Mouse (Mus musculus) hindbrain, embryonic 10.5 days (tissue): ENCODE data around the gene Il21r. TPM values are rescaled to one million over a fixed set of nuclear protein-coding genes. Genes with fewer than 3 reads are reported as not detected.
A peak's percentile ranks its signal among the peaks of the same experiment; 100 is the strongest.

Experiments
- DNase-seq: peaks from one replicate; pipeline ENCODE4 v3.0.0-alpha.2; 2017; ENCODE audit warnings: low spot score
- H3K27ac ChIP-seq: fragments of 300-500 bp; sonication (generic); 2 replicates; pipeline ENCODE4 v1.5.1; 2016; ENCODE audit warnings: mild to moderate bottlenecking, moderate library complexity
- H3K27me3 ChIP-seq: fragments of 300-500 bp; sonication (generic); 2 replicates; pipeline ENCODE4 v1.6.1; 2016; ENCODE audit warnings: mild to moderate bottlenecking; ENCODE audit not compliant: poor library complexity, insufficient read depth, severe bottlenecking
- H3K36me3 ChIP-seq: fragments of 300-500 bp; sonication (generic); 2 replicates; pipeline ENCODE4 v1.6.1; 2016; ENCODE audit warnings: mild to moderate bottlenecking, moderate library complexity
- H3K4me1 ChIP-seq: fragments of 300-500 bp; sonication (generic); replicated peaks from 2 replicates; pipeline ENCODE4 v1.6.1; 2016; ENCODE audit warnings: mild to moderate bottlenecking
- H3K4me3 ChIP-seq: fragments of 300-500 bp; sonication (generic); 2 replicates; pipeline ENCODE4 v1.5.1; 2016; ENCODE audit warnings: mild to moderate bottlenecking, moderate library complexity
- H3K9me3 ChIP-seq: fragments of 300-500 bp; sonication (generic); 2 replicates; pipeline ENCODE4 v1.6.1; 2016; ENCODE audit warnings: mild to moderate bottlenecking, moderate library complexity
- WGBS: fragments of 180-500 bp; shearing (Covaris S2); methylation state at CpG from one replicate; pipeline ENCODE4 v1.1.7; 2016; 5-methylcytosine and 5-hydroxymethylcytosine counted together
- polyA plus RNA-seq: library from polyadenylated mRNA; unstranded; fragments of >200 nt; fragmentation: Nextera tagmentation; extraction: Ambion mirVana; gene quantifications from 2 replicates; pipeline ENCODE4 v1.2.1, GENCODE M21; 2016

Gene Il21r
- polyA plus RNA-seq, 1 experiment from 2014 or later, result 0.41 TPM

DNA sequence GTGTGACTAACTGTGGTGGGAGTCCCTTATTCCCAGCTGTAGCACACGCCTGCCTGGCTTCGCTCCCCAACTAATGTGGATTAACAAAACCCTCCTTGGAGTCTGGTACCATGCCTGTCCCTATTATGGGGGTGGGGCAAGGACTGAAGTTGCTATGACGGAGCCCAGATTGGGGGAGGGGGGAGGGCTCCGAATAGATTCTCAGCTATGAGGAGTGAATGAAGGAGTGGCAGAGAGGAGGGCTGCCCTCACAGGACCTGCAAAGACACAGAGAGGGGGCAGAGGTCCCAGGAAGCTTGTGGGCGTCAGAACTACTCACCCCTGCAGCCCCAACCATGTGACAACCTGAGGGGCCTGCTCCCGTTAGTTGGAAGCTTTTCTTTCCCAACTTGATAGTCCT lies 35.1 kb downstream of the Il21r start:
- Histone ChIP-seq H3K4me3 (no peak overlapping the region), H3K4me1 (peaks cover 14% of the 10 kb centered on the region; the same call in 1 of the 2 replicates), H3K27ac (peak overlapping the region; percentile 40; the same call in 1 of the 2 replicates), H3K27me3 (no peaks in the 10 kb centered on the region), H3K9me3 (no peaks in the 10 kb centered on the region), H3K36me3 (peaks cover 41% of the 10 kb centered on the region)
- WGBS, result 79% methylated on average over 6 of the region's 6 CpGs
- no peak for DNase-seq

DNA sequence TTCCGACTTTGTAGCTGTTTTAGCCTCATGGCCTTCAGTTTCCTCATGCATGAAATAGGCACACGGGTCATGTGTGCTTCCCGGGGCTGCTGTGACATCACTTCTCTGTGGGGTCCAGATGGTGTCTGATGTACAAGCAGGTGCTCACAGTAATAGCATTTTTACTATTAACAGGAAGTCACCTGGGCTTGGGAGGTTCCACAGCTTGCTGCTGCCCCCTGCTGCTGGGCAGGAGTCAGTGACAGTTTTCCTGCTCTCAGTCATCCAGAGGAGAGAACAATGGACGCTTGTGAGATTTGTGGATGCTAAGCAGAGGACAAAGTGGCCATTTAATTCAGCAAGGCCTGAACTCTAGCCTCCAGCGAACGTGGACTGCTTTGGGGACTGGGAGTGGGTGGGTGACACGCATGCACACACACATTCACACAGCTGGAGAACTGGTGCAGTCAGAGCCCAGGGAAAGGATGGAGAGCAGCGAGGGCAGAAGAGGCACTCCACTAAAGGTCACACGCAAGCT lies 35.7 kb downstream of the Il21r start:
- no peaks in the 10 kb centered on the region for H3K9me3 ChIP-seq
- WGBS, result 48% methylated on average over 9 of the region's 9 CpGs
- no peak overlapping the region for H3K4me3 ChIP-seq
- H3K4me1 ChIP-seq, result peaks cover 14% of the 10 kb centered on the region; the same call in 1 of the 2 replicates
- H3K36me3 ChIP-seq, result peaks cover 47% of the 10 kb centered on the region
- peak overlapping the region; percentile 71 for H3K27ac ChIP-seq
- H3K27me3 ChIP-seq, result no peaks in the 10 kb centered on the region
- peak; percentile 69 for DNase-seq

DNA sequence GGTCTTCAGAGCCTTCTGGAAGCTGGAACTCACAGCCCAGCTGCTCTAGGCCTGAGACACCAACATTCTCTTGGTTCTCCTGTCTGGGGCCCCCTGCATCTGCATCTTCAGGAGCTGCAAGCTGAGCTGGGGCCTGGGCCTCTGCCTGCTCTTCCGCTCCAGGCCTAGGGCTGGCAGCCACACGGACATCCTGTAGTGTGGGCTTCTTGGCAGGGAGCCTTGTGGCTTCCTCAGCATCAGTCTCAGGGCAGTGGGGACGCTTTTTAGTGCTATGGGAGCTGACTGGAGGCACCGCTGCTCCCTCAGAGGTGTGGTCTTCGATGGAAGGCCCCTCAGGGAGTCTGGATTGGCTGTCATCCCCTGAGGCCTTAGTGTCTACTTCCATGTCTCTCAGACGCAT lies 40.7 kb downstream of the Il21r start:
- Histone ChIP-seq H3K4me3 (no peak overlapping the region), H3K27ac (no peak overlapping the region), H3K4me1 (peaks cover 6% of the 10 kb centered on the region; the same call in 1 of the 2 replicates), H3K27me3 (no peaks in the 10 kb centered on the region), H3K36me3 (peaks cover 97% of the 10 kb centered on the region), H3K9me3 (no peaks in the 10 kb centered on the region)
- DNase-seq, result no peak
- WGBS, result 94% methylated on average over 6 of the region's 6 CpGs

DNA sequence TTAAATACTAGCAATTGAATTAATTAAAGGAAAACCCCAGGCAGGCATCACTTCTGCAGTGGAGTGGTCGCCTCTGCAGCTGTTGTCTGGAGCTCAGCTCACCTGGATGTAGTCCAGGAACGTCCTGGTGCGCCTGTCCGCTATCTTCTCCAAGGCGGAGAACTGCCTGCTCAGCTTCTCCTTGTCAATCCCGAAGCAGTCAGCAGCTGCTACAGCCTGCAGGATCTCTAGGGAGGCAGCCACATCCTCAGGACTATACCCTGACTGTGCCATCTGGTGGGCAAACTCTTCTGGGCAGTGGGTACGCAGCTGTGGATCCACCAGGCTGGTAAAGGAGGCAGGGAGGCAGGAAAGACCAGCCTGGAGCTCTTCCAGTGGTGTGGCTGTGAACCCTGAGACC lies 42.2 kb downstream of the Il21r start:
- no peak overlapping the region for H3K27ac ChIP-seq
- no peaks in the 10 kb centered on the region for H3K4me1 ChIP-seq
- no peaks in the 10 kb centered on the region for H3K9me3 ChIP-seq
- H3K4me3 ChIP-seq, result no peak overlapping the region
- H3K27me3 ChIP-seq, result no peaks in the 10 kb centered on the region
- no peak for DNase-seq
- WGBS, result 93% methylated on average over 7 of the region's 7 CpGs
- peaks cover 100% of the 10 kb centered on the region for H3K36me3 ChIP-seq

DNA sequence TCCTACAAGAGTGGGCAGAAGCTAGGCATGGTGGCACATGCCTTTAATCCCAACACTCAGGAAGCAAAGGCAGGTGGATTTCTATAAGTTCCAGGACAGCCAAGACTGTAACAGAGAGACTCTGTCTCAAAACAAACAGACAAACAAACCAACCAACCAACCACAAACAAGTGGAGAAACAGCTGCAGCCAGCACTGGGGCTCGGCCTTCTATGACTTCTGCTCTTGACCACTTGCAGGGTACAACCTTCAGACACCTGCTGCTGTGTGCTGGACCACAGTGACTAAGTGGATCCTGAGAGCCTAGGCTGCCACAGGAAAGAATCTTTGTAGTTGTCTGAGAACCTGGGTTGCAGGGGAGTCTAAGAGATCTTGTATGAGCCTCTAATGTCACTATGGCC lies 45.8 kb downstream of the Il21r start:
- 85% methylated on average over 1 of the region's 1 CpGs for WGBS
- H3K4me1 ChIP-seq, result no peaks in the 10 kb centered on the region

DNA sequence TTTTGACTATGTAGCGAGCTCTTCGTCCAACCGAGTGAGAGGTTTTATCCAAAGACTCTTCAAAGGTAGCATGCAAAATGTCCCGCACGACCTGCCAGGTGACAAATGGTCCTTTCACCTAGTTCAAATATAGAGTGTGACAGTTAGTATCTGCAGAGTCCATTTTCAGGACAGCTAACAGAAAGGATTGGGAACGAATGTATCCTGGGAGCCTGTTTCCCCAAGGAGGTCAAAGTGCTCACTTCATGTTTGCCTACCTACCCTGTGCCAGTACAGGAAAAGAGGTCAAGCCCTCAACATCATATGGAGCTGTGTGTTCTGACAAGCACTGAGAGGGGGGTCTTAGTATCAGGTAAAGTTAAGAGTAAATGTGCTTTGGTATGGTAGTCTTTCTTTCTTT lies 54.3 kb downstream of the Il21r start:
- no peaks in the 10 kb centered on the region for H3K9me3 ChIP-seq
- DNase-seq, result no peak
- no peak overlapping the region for H3K27ac ChIP-seq
- H3K4me3 ChIP-seq, result no peak overlapping the region
- peaks cover 100% of the 10 kb centered on the region for H3K36me3 ChIP-seq
- no peaks in the 10 kb centered on the region for H3K4me1 ChIP-seq
- 96% methylated on average over 6 of the region's 6 CpGs for WGBS
- H3K27me3 ChIP-seq, result no peaks in the 10 kb centered on the region

More for the DNA sequence above, 45.8 kb downstream of the Il21r start:
- no peak overlapping the region for H3K4me3 ChIP-seq
- no peak overlapping the region for H3K27ac ChIP-seq
- H3K9me3 ChIP-seq, result no peaks in the 10 kb centered on the region
- DNase-seq, result no peak
- H3K36me3 ChIP-seq, result peaks cover 100% of the 10 kb centered on the region
- H3K27me3 ChIP-seq, result no peaks in the 10 kb centered on the region

DNA sequence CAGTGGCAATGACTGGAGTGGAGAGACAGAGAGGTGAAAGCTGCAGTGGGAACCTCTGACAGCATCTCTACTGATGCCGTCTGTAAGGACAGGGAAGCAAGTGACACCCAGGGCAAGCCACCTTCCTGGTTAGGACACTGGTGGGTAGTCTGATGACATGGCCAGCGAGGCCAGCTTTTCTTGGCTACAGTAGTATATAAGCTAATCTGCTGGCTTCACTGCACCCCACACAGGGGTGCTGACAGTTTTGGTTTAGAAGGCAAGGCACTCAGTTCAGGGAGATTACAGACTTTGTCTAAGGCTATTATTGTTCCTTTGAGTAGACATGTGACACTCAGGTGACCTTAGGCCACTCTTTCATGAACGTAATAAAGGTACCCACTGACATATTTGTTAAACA lies 60.4 kb downstream of the Il21r start:
- Histone ChIP-seq H3K4me1 (no peaks in the 10 kb centered on the region), H3K27ac (no peak overlapping the region), H3K36me3 (peaks cover 100% of the 10 kb centered on the region), H3K27me3 (no peaks in the 10 kb centered on the region), H3K9me3 (no peaks in the 10 kb centered on the region), H3K4me3 (no peak overlapping the region)
- no peak for DNase-seq
- 88% methylated on average over 3 of the region's 3 CpGs for WGBS

DNA sequence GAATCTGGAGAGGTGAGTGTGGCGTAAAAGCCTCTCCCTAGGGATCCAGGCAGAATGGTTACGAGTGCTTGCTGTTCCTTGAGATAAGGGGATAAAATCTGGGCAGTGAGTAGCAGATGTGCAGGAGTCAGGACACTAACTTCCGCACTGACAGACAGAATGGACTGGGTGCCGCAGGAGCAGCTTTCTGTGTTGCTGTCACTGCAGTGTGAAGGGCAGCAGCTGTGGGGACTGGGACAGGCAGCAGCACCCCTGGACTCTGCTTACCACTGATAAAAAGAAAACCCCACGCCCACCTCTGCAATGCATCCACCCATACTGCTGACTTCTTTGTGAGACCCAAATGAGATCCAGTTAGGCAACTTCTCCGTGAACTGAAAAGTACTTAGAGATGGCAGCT lies 67.6 kb downstream of the Il21r start:
- Histone ChIP-seq H3K36me3 (peaks cover 100% of the 10 kb centered on the region), H3K27ac (no peak overlapping the region), H3K4me1 (no peaks in the 10 kb centered on the region), H3K9me3 (no peaks in the 10 kb centered on the region), H3K27me3 (no peaks in the 10 kb centered on the region), H3K4me3 (no peak overlapping the region)
- no peak for DNase-seq
- 91% methylated on average over 6 of the region's 6 CpGs for WGBS

DNA sequence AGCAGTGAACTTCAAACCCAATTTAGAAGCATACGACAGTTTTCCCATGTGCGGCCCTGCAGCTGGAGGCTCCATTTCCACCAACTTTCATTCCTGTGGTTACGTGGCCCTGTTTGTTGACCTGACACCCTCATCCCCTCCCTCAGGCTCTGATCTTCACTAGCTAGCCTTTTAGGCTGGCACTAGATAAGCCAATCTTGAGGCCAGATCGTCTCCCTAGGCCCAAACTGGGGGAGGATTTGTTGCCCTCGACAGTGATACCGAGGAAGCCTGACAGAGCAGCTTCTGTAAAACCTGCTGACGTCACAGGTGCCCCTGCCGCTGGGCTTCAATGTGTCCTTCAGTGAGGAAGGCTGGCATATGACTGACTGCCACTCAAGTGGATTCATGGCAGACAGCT lies 68.2 kb downstream of the Il21r start:
- Histone ChIP-seq H3K27me3 (no peaks in the 10 kb centered on the region), H3K27ac (no peak overlapping the region), H3K36me3 (peaks cover 100% of the 10 kb centered on the region), H3K4me1 (no peaks in the 10 kb centered on the region), H3K9me3 (no peaks in the 10 kb centered on the region), H3K4me3 (no peak overlapping the region)
- 93% methylated on average over 8 of the region's 8 CpGs for WGBS
- DNase-seq, result no peak

DNA sequence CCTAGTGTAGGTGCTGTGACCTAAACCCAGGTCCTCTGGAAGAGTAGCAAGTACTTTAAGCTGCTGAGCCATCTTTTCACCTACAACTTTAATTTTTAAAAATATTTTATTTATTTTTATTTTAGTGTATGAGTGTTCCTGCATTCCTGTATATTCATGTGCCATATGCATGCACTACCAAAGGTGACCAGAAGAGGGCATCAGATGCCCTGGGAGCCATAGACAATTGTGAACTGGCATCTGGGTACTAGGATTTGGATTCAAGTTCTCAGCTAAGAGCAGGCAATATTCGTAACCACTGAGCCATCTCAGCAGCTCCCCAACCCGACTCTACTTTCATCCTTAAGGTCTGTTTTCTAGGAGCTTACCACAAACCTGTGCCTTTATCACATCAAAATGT lies 71.7 kb downstream of the Il21r start:
- no peak overlapping the region for H3K27ac ChIP-seq
- no peaks in the 10 kb centered on the region for H3K27me3 ChIP-seq
- no peak overlapping the region for H3K4me3 ChIP-seq
- 85% methylated on average over 2 of the region's 2 CpGs for WGBS
- peaks cover 100% of the 10 kb centered on the region for H3K36me3 ChIP-seq
- DNase-seq, result peak; percentile 37
- H3K4me1 ChIP-seq, result no peaks in the 10 kb centered on the region
- H3K9me3 ChIP-seq, result no peaks in the 10 kb centered on the region

DNA sequence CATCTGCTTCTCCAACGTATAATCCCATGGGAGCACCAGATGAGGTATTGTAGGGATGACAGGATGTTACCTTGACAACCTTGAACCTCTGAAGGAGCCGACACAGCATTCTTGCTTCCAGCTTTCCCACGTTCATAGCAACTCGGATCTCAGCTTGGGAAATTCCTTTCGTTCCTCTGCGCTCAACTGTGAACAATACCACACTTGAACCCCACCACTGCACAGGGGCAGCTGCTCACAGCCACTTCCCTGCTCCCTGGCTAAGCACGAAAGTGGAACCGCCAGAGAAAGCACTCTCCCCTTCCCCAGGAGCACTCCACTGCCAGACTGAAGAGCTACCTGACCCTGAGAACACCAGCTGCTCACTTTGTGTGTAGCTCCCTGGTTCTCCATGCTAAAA lies 75.5 kb downstream of the Il21r start:
- H3K36me3 ChIP-seq, result peaks cover 99% of the 10 kb centered on the region
- DNase-seq, result no peak
- H3K4me3 ChIP-seq, result no peak overlapping the region
- H3K27me3 ChIP-seq, result no peaks in the 10 kb centered on the region
- no peak overlapping the region for H3K27ac ChIP-seq
- H3K9me3 ChIP-seq, result no peaks in the 10 kb centered on the region
- 84% methylated on average over 8 of the region's 8 CpGs for WGBS
- no peaks in the 10 kb centered on the region for H3K4me1 ChIP-seq

DNA sequence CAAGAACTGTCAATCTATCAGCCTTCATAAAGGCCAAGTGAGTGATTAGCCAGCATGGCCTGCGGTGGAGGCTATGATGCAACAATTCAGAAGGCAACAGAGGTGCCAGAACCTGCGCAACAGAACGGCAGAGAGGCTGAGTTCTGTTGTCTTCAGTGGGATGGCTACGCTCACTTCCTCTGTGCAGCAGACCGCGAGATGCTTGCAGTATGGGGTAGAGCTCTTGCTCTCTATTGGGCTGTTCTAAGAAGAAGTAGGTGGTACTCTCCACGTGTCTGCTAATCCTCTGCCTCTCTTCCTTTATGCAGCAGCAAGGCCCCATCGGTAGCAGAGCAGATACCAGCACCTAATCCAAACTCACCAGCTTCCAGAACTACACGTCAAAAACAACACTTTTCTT lies 76.7 kb downstream of the Il21r start:
- no peaks in the 10 kb centered on the region for H3K9me3 ChIP-seq
- no peaks in the 10 kb centered on the region for H3K27me3 ChIP-seq
- no peak for DNase-seq
- H3K4me3 ChIP-seq, result no peak overlapping the region
- no peaks in the 10 kb centered on the region for H3K4me1 ChIP-seq
- H3K36me3 ChIP-seq, result peaks cover 99% of the 10 kb centered on the region
- H3K27ac ChIP-seq, result no peak overlapping the region
- 87% methylated on average over 9 of the region's 9 CpGs for WGBS
